Mouse (Mus musculus) c-Kit-negative CD71-positive TER-119-positive erythroid progenitor cells, embryonic 14.5 days (primary cell): ENCODE data around the gene Pfn1.
A peak's percentile ranks its signal among the peaks of the same experiment; 100 is the strongest.

Experiments used
- DNase-seq: peaks from one replicate; pipeline ENCODE4 v3.0.0-alpha.2; 2013; ENCODE audit warnings: low read depth, low spot score

Gene Pfn1

DNA sequence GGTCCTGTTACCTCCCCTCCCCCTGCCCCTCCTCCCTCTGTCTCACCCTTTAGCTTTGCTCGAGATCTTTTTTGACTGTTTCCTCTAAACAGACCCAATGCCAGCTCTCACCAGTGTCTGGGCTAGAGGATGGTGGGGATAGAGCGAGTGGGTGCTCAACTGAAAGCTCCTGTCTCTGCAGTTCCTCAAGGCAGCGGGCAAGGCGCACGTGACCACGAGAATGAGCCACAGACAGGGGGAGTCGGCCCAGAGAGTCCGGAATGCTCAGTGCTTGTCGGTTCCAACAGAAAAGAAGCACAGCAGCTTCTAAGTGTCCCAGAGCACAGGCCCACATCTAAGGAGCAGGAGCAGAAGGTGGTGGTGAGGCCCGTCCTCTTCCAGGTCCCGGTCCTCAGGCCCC is 20.1 kb upstream of the Pfn1 start:
- DNase-seq, result no peak

- DNase-seq, result no peak
These were observed 19.6 kb upstream of the Pfn1 start for GRCm38 (mm10) chr11:70674014-70674413.

GRCm38 (mm10) chr11:70671333-70672047 is 17.0 kb upstream of the Pfn1 start:
- no peak for DNase-seq

- DNase-seq, result no peak
These were observed 16.0 kb upstream of the Pfn1 start for GRCm38 (mm10) chr11:70670483-70670882.

- DNase-seq, result peak; percentile 43
These were observed 15.3 kb upstream of the Pfn1 start for GRCm38 (mm10) chr11:70669582-70670345.

GRCm38 (mm10) chr11:70668771-70669505 is 14.5 kb upstream of the Pfn1 start, which contains the start of gene Spag7:
TSS of gene Spag7 (minus strand) at chr11:70669416.
- peak; percentile 98 for DNase-seq

DNA sequence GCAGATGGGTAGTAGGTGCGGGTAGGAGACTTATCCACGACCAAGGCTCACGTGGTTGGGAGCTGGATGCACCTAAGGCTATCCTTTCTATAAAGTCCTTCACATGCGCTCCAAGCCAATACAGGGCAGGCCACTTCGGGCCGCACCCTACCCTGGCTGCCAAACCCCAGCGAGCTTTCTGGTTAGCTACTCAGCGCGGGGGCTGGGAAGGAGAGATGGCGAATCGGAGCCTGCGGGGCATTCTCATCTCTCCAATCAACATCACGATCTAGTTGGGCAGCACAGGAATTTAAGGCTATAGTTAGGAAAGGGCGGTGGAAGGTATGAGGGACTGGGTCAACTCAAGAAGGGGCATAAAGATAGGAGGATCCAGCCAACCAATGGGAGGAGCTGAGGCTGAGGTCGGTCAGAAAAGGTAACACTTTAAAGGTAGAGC is 13.9 kb upstream of the Pfn1 start:
- DNase-seq, result no peak

DNA sequence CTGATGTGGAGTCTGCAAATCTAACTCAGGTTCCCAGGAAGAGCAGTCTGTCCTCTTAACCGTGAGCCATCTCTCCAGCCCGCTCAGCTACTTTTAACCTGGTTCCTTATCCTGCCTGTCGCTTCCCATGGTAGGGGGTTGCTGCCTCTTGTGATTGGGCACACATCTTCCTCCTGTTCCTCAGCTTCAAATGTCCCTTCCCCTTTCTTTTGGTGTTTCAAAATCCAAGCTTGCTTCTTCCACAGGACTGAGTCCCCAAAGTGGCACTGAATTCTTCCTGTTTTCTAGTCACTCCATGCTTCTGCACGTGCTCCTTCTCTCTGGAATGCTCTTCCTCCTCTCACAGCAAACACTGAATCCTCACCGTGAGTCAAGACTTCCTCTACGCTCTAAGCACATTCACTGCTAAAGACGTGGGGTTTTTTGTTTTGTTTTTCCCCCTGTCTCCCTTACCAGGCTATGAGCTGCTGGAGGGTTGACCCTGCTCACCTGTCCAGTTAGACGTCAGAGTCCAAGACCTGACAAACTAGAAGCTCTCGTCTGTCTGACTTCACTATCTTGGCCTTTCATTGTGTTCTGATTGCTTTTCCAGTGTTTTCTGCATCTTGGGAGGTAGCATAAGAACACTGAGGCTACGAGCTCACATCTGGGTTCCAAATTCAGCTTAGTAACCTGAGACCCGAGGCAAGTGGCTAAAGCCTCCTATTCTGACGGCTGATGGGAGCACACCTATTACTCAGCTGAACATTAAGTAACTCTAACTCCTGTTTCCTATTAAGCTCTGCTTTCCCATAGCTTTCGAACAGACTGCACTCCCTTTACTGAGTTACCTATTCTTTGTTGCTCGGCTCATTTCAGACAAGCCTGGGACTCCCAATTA is 13.1 kb upstream of the Pfn1 start:
- no peak for DNase-seq

- no peak for DNase-seq
These were observed 12.2 kb upstream of the Pfn1 start for GRCm38 (mm10) chr11:70666687-70667086.

DNA sequence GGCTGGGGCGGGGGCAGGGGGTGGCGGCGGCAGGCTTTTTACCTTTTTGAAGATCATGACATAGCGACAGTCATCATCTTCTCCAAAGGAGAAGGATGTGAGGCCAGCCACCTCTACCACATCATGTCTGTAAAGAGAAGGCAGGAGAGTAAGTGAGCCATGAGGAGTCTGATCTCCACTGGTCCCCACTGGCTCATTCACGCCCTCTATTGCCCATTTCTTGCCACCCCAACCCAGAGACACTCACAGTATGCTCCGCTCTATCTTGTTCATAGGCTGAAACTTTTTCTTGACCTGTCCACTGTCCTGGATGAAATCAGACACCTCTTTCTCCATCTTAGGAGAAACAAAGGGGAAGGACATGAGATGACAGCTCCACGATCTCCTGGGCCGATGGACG is 10.3 kb upstream of the Pfn1 start:
- DNase-seq, result no peak

DNA sequence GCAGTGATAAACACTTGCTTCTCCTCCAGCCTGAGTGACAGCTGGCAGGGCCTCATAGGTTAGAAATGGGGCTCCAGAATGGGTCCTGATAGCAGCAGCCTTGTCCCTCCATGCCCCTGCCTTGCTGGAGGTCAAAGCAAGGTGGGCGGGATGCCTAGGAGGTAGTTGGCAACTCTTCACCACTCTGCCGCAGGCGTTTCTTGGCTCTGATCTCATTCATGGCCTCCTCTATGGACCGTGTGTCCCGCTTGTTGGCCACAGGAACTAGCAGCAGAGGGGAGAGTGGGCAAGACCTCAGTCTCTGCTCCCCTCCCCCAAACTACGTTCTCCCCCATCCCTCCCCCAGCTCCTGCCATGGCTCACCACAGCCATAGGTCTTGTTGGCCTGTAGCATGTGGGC is 9.5 kb upstream of the Pfn1 start:
- no peak for DNase-seq

GRCm38 (mm10) chr11:70663101-70663500 is 8.7 kb upstream of the Pfn1 start:
- DNase-seq, result no peak

DNA sequence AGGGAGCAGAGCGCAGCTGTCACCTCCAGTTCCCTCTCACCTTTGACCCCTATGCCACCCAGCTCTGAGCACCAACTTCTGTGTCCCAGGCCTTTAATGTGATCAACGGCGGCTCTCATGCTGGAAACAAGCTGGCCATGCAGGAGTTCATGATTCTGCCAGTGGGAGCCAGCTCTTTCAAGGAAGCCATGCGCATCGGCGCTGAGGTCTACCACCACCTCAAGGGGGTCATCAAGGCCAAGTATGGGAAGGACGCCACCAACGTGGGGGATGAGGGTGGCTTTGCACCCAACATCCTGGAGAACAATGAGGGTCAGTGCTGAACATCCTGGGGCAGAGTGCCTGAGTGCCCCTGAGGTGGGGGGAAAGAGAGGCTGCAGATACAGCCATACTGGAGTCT is 6.1 kb upstream of the Pfn1 start:
- DNase-seq, result no peak

- no peak for DNase-seq
These were observed 4.5 kb upstream of the Pfn1 start for GRCm38 (mm10) chr11:70658942-70659341.

- DNase-seq, result no peak
These were observed 4.1 kb upstream of the Pfn1 start for GRCm38 (mm10) chr11:70658521-70658920.

- DNase-seq, result no peak
These were observed 3.5 kb upstream of the Pfn1 start for GRCm38 (mm10) chr11:70657991-70658390.

- no peak for DNase-seq
These were observed 3.1 kb upstream of the Pfn1 start for GRCm38 (mm10) chr11:70657573-70657972.

DNA sequence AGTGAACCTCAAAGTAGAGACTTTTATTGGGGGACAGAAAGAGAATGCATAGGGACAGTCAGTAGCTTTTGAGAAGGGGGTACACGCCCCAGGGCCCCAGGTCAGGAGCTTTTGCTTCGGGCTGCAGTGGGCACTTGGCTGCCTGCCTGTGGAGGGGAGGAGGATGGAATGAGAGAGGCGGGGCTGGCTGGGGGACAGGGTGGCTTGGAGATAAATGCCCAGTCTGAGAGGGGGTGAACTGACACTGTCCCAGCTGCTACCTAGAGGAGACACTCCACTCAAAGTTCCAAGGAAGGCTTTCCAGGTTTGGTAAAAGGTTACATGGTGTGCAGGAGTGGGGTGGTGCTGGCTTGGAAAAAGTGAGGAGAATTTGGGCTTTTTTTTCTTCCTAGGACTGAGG is 2.5 kb upstream of the Pfn1 start, which contains the start of gene Eno3:
Gene Eno3 (plus strand): TSS at position 239 of the 400 bp plus-strand sequence.
- DNase-seq, result no peak

DNA sequence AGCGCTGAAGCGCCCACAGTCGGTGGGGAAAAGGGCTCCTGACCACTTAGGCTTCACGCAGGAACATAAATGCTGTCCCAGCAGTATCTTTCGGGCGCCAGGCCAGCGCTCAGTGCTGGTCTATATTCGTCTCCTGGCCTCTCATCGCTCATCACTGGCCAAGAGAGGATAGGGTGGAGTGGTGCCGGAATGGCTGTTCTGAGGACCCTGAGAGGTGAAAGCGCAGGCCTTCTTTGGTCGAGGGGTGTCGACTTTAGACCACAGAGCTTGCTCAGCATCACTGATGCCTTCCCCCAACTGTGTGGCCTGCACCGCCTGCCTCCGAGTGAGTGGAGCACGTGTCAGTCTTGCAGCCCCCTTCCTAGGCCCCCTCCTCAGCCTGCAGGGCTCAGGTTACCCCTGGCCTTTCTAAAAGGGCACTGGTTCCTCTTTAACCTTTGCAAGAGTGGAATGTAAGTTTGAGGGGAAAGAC is 2.0 kb upstream of the Pfn1 start:
- no peak for DNase-seq

GRCm38 (mm10) chr11:70655571-70656455 is 1.4 kb upstream of the Pfn1 start:
- no peak for DNase-seq
